Mouse (Mus musculus) small intestine, adult 2 months (tissue): Measurements from ENCODE around the gene Hnrnph3.

Experiments
- CTCF ChIP-seq: fragments of 200-500 bp; IDR thresholded peaks from 2 replicates; pipeline ENCODE4 v1.5.1; 2012; ENCODE audit warnings: low read depth, mild to moderate bottlenecking, control low read depth, inconsistent platforms, low read length, moderate library complexity, mixed read lengths; ENCODE audit not compliant: insufficient replicate concordance, insufficient read length; ENCODE audit errors: extremely low read depth
- POLR2A ChIP-seq: fragments of 200-500 bp; IDR thresholded peaks from 2 replicates; pipeline ENCODE4 v1.6.1; 2012; ENCODE audit warnings: low read depth, mild to moderate bottlenecking, control low read depth, inconsistent platforms, low read length, moderate library complexity

DNA sequence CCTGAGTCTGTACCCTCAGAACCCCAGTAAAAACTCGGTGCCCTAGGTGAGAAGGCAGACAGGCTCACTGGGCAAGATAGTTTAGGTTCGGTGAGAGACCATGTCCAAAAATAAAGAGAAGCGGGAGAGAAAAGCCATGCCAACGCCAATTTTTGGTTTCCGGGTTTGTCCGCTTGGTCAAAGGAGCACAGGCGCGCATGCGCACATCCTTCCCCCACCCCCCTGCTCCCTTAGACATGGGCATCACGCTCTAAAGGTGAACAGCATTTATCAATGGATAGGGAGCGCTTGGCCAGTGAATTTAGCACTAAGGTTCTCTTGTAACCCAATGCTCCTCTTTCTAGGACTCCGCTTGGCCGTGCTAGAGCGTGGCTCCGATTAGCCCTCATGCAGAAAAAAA lies 33.4 kb downstream of the Hnrnph3 start:
- TF ChIP-seq CTCF (no peak), POLR2A (no peak)
